26 mouse cellular contexts compared by ENCODE assay signal in genomic region chr2:60401694-60402093, GRCm38 (mm10).
"Had no signal": no experiment of that assay in that cellular context is flagged by ENCODE, and none has a peak within 500 bp of the region (broad histone marks: within the 10 kb centered on the region; RNA-seq: fewer than 3 reads in every experiment).

No protein-coding gene starts in this region.

- H3K36me3 ChIP-seq: heart, embryonic 10.5 days; heart, embryonic 12.5 days; hindbrain, embryonic 10.5 days; hindbrain, embryonic 12.5 days; intestine, embryonic 15.5 days; limb, embryonic 10.5 days; limb, embryonic 12.5 days had no signal

- ATAC-seq: forebrain, embryonic 16.5 days; hindbrain, embryonic 16.5 days; inflammation-experienced regulatory T-cells, adult 6 months; intestine, embryonic 15.5 days; intestine, postnatal 0 days had no signal

- H3K27me3 ChIP-seq: heart, embryonic 12.5 days; hindbrain, embryonic 12.5 days; intestine, embryonic 15.5 days had no signal

- H3K27ac ChIP-seq: gastrocnemius, adult 2 months; heart, adult 2 months; heart, embryonic 10.5 days; hindbrain, embryonic 10.5 days; hindbrain, embryonic 12.5 days; hindbrain, embryonic 14.5 days; intestine, embryonic 15.5 days; layer of hippocampus, adult 2 months; left cerebral cortex, adult 2 months; limb, embryonic 10.5 days; limb, embryonic 12.5 days had no signal

- DNase-seq: gastrocnemius, adult 2 months; gastrocnemius, postnatal 10 days; gastrocnemius, postnatal 25 days; heart, adult 2 months; heart, postnatal 10 days; heart, postnatal 4 days; kidney, adult 18-20 months; kidney, adult 8-10 months; kidney, postnatal 10 days; kidney, postnatal 25 days; kidney, postnatal 4 days; liver had no signal

- H3K4me2 ChIP-seq: heart, embryonic 12.5 days; hindbrain, embryonic 12.5 days; hindbrain, embryonic 14.5 days; intestine, embryonic 15.5 days; limb, embryonic 12.5 days had no signal

- H3K9me3 ChIP-seq: heart, embryonic 10.5 days; heart, embryonic 12.5 days; hindbrain, embryonic 10.5 days; hindbrain, embryonic 12.5 days; intestine, embryonic 15.5 days; limb, embryonic 10.5 days; limb, embryonic 12.5 days had no signal

- H3K4me3 ChIP-seq: gastrocnemius, adult 2 months; heart, adult 2 months; heart, embryonic 10.5 days; heart, embryonic 12.5 days; hindbrain, embryonic 10.5 days; hindbrain, embryonic 12.5 days; intestine, embryonic 15.5 days; layer of hippocampus, adult 2 months; left cerebral cortex, adult 2 months; limb, embryonic 10.5 days; limb, embryonic 12.5 days had no signal

- H3K9ac ChIP-seq: heart, embryonic 12.5 days; hindbrain, embryonic 12.5 days; hindbrain, embryonic 14.5 days; intestine, embryonic 15.5 days; limb, embryonic 12.5 days had no signal

- H3K4me1 ChIP-seq: heart, embryonic 12.5 days; hindbrain, embryonic 10.5 days; hindbrain, embryonic 12.5 days; intestine, embryonic 15.5 days had no signal
